ENCODE assay signal across 25 mouse cellular contexts in the genomic region with DNA sequence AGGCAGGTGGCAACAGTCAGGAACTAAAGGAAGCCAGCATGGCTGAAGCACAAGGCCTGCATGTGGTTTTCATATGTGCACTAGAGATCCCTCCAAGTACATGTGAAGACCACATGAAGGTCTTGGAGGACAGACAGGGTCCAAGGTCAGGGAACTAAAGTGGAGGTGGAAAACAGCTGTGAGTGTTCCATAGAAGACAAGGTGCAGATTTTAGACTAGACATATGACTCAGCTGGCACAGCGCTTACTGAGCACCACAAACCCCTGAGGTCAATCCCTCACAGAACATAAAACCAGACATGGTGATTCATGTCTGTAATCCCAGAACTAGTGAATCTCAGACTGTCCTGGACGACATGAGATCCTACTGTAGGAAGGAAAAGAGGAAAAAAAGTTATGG.
DNase-seq lines count a peak whose midpoint lies in the region; TF ChIP-seq lines count a peak whose summit lies in the region.
"Had no signal": no experiment of that assay in that cellular context is flagged by ENCODE, and none has a peak within 500 bp of the region (broad histone marks: within the 10 kb centered on the region; RNA-seq: fewer than 3 reads in every experiment).

No protein-coding gene starts in this region.

- TF ChIP-seq POLR2A in embryonic fibroblast, embryonic 13.5 days (IDR thresholded peaks at IDR 0.05; ENCODE audit: low read depth, low read length): no peak
- no peak for TF ChIP-seq POLR2A in heart, adult 2 months (IDR thresholded peaks at IDR 0.05; ENCODE audit: insufficient read depth, low read depth, low read length)

- intact Hi-C loops in heart, adult 2 months (cut with DNase I): no loop called here

- 0 out of 2 replicates have a peak overlapping the region, but pooled peaks have one; percentile 21 for H3K27ac ChIP-seq in embryonic fibroblast, embryonic 13.5 days (ENCODE audit: insufficient read depth, low read length)
- H3K27ac ChIP-seq in heart, adult 2 months: no peak overlapping the region
- H3K27ac ChIP-seq: embryonic facial prominence, embryonic 10.5 days; embryonic facial prominence, embryonic 13.5 days; heart, embryonic 10.5 days; heart, embryonic 13.5 days; hindbrain, embryonic 14.5 days; hindbrain, postnatal 0 days had no signal

- no peak overlapping the region for H3K4me3 ChIP-seq in embryonic fibroblast, embryonic 13.5 days (ENCODE audit: insufficient read depth, low read length)
- no peak overlapping the region for H3K4me3 ChIP-seq in heart, adult 2 months
- H3K4me3 ChIP-seq: embryonic facial prominence, embryonic 10.5 days; embryonic facial prominence, embryonic 13.5 days; heart, embryonic 10.5 days; heart, embryonic 13.5 days had no signal

- peaks cover 14% of the 10 kb centered on the region for H3K4me1 ChIP-seq in embryonic fibroblast, embryonic 13.5 days (ENCODE audit: control insufficient read depth, insufficient read depth, low read length)
- H3K4me1 ChIP-seq in heart, adult 2 months (ENCODE audit: control insufficient read depth, insufficient read depth, low read length): no peaks in the 10 kb centered on the region
- H3K4me1 ChIP-seq: embryonic facial prominence, embryonic 13.5 days; heart, embryonic 10.5 days had no signal

- no peaks in the 10 kb centered on the region for H3K27me3 ChIP-seq in heart, adult 2 months (ENCODE audit: control insufficient read depth, insufficient read depth, low read length)
- H3K27me3 ChIP-seq: embryonic facial prominence, embryonic 13.5 days; heart, embryonic 13.5 days had no signal

- TF ChIP-seq CTCF in embryonic fibroblast, embryonic 13.5 days (IDR thresholded peaks at IDR 0.05; ENCODE audit: borderline replicate concordance, insufficient read depth, low read length): no peak
- no peak for TF ChIP-seq CTCF in heart, adult 2 months (IDR thresholded peaks at IDR 0.05)

- H3K79me2 ChIP-seq in heart, adult 2 months (replicated peaks; ENCODE audit: control insufficient read depth, insufficient read depth, low read length): no peaks in the 10 kb centered on the region

- no peak for TF ChIP-seq EP300 in heart, adult 2 months (IDR thresholded peaks at IDR 0.05; ENCODE audit: insufficient read depth, low read depth, low read length)

- 75% methylated on average over 2 of the region's 2 CpGs for WGBS in heart, adult 2 months

- DNase-seq in 3T3-L1 (ENCODE audit: low read depth, low spot score): peak; percentile 65
- peak; percentile 11 for DNase-seq in Muller cell, postnatal 12 days (ENCODE audit: inconsistent ontology term)
- DNase-seq in frontal cortex, postnatal 36 days (ENCODE audit: low spot score in 2 of 2): no peak
- DNase-seq in embryo, embryonic 9.5 days (ENCODE audit: extremely low spot score): no peak
- DNase-seq in heart, adult 2 months: no peak
- DNase-seq in thymus, postnatal 0 days (ENCODE audit: low spot score): no peak
- DNase-seq: adrenal gland, adult 2 months; adrenal gland, postnatal 14 days; B cell, adult 2 months; cerebellum, adult 11 months; cerebellum, adult 2 months; cerebellum, adult 9-11 months; cerebellum, postnatal 25 days; forebrain, postnatal 0 days; gastrocnemius, postnatal 25 days; heart, adult 18-20 months; heart, postnatal 14 days; heart, postnatal 4 days had no signal

- no peak overlapping the region for H3K9ac ChIP-seq in heart, adult 2 months (ENCODE audit: low read depth, low read length)
- H3K9ac ChIP-seq: embryonic facial prominence, embryonic 13.5 days; forebrain, postnatal 0 days; heart, embryonic 13.5 days; hindbrain, embryonic 14.5 days had no signal

- H3K36me3 ChIP-seq in heart, adult 2 months (ENCODE audit: control insufficient read depth, insufficient read depth, low read length): no peaks in the 10 kb centered on the region
- H3K36me3 ChIP-seq: embryonic facial prominence, embryonic 10.5 days; embryonic facial prominence, embryonic 13.5 days; heart, embryonic 10.5 days; heart, embryonic 13.5 days had no signal

Comparison
In these comparisons a context has a peak if more than half of its experiments do, and no peak if none do; other contexts are left out.
1. DNase-seq: peak in 3T3-L1 (single experiment) and Muller cell, postnatal 12 days (single experiment); none in frontal cortex, postnatal 36 days (0 of 2), embryo, embryonic 9.5 days (single experiment), heart, adult 2 months (0 of 2) and thymus, postnatal 0 days (single experiment).